Mouse (Mus musculus) heart, adult 2 months (tissue): ENCODE data around the gene Slc35a5.

ENCODE experiments used
- CTCF ChIP-seq: fragments of 200-600 bp; IDR thresholded peaks from 2 replicates; pipeline ENCODE4 v1.8.1; 2022; ENCODE audit warnings: antibody characterized with exemption, mild to moderate bottlenecking, moderate library complexity
- EP300 ChIP-seq: fragments of 200-500 bp; IDR thresholded peaks from 2 replicates; pipeline ENCODE4 v1.6.1; 2011; ENCODE audit warnings: low read depth, low read length, control low read depth; ENCODE audit not compliant: insufficient read depth
- POLR2A ChIP-seq: fragments of 200-500 bp; IDR thresholded peaks from 2 replicates; pipeline ENCODE4 v1.6.1; 2011; ENCODE audit warnings: mild to moderate bottlenecking, low read depth, low read length, control low read depth; ENCODE audit not compliant: insufficient read depth

DNA sequence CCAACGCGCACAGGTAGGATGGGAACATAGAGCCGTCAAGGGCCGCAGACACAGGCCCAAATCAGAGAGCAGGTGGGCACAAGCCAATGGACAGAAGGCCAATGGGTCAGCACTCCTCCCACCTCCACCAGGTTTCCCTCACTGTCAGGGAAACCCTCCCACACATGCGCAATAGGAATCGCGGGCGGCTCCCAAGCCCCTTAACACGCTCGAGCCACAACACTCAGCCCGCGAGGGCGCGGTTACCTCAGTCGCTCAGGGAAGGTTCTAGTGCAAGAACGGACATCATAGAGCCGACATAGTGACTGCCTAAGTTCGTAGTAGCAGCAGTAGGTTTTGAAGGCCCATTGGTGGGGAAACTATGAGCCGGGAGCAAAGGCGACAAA, 377 bp downstream of the Slc35a5 start:
- no peak; the same call in none of the 2 replicates for TF ChIP-seq POLR2A
- TF ChIP-seq CTCF: no peak
- TF ChIP-seq EP300: no peak
